Mouse (Mus musculus) olfactory bulb, adult 2 months (tissue): ENCODE measurements at regions not wholly inside any gene's neighbourhood (a gene's known extent, or its start where the extent isn't known, plus 50 kb on each side); places are given as distances from the start of the nearest gene placed in this dataset.

Experiments
- CTCF ChIP-seq: fragments of 200-500 bp; IDR thresholded peaks from 2 replicates; pipeline ENCODE4 v1.5.1; 2012; ENCODE audit warnings: low read depth, mild to moderate bottlenecking, low read length, moderate library complexity; ENCODE audit not compliant: insufficient read depth
- POLR2A ChIP-seq: fragments of 200-500 bp; IDR thresholded peaks from 2 replicates; pipeline ENCODE4 v1.6.1; 2012; ENCODE audit warnings: mild to moderate bottlenecking, low read depth, low read length, moderate library complexity; ENCODE audit not compliant: insufficient read depth

- no peak for TF ChIP-seq CTCF
- no peak for TF ChIP-seq POLR2A
These were observed 50.6 kb upstream of the Dusp10 start for GRCm38 (mm10) chr1:183962486-183962885.
